Mouse (Mus musculus) lung, adult 2 months (tissue): ENCODE measurements around the gene Rhot2. TPM values are rescaled to one million over a fixed set of nuclear protein-coding genes. Genes with fewer than 3 reads are reported as not detected.
A peak's percentile ranks its signal among the peaks of the same experiment; 100 is the strongest.

Experiments used
- DNase-seq: peaks from one replicate; pipeline ENCODE4 v3.0.0; 2022
- H3K4me1 ChIP-seq: fragments of 200-500 bp; 2 replicates; pipeline ENCODE4 v1.6.1; 2011; ENCODE audit warnings: low read length; ENCODE audit not compliant: control insufficient read depth, insufficient read depth
- H3K4me3 ChIP-seq: fragments of 200-500 bp; replicated peaks from 2 replicates; pipeline ENCODE3; 2011; ENCODE audit warnings: low read depth, mild to moderate bottlenecking, control low read depth, low read length; ENCODE audit errors: extremely low read depth
- CTCF ChIP-seq: fragments of 200-500 bp; IDR thresholded peaks from 2 replicates; pipeline ENCODE4 v1.5.1; 2011; ENCODE audit warnings: mild to moderate bottlenecking, low read length, control low read depth; ENCODE audit not compliant: insufficient read depth
- POLR2A ChIP-seq: fragments of 200-500 bp; IDR thresholded peaks from 2 replicates; pipeline ENCODE4 v1.6.1; 2011; ENCODE audit warnings: low read depth, mild to moderate bottlenecking, control low read depth, low read length, borderline replicate concordance; ENCODE audit errors: extremely low read depth
- WGBS: fragments of 180-500 bp; shearing (Covaris S2); methylation state at CpG from one replicate; pipeline ENCODE4 v1.1.7; 2018; 5-methylcytosine and 5-hydroxymethylcytosine counted together
- polyA plus RNA-seq: library from polyadenylated mRNA; depleted of rRNA; stranded (reverse); fragments of >200 nt; gene quantifications from 2 replicates; pipeline ENCODE4 v1.2.3, GENCODE M21; 2012

The Rhot2 gene
- polyA plus RNA-seq, 1 experiment = 61.2 TPM

DNA sequence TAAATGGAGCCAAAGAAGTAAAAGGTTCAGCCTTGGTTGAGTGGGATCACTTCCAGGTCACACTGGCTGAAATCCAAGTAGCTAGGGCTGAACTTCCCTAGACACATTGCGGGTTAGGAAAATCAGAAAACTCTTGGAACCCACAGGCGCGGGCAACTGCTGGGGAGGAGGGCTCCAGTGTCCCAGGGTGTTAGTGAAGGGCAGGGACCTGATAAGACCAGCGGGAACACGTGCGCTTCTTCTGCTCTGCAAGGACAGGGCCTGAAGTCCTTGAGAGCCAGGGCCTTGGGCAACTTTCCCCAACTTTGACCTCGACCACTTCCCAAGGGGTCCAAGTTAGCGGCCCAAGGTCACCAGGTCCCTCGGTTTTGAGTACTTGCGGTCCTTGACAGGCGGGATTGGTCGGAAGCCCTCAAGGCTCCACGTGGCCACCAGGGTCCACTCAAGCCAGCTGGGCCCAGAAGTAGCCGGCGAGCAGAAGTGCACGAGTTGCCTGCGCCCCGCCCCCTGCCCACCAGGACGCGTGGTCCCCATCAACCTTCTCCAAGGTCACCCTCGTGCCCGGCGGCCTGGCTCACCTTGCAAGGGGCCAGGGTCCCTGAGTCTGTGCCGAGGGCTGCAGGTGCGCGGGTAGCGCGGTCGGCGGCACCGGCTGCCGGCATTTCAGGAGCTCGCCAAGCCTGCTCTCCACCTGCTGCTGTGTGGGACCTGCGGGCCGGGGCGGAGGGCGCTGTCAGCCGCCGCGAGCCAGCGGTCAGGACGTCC, 23.4 kb upstream of the Rhot2 start:
- H3K4me1 ChIP-seq = peaks cover 11% of the 10 kb centered on the region
- WGBS = under 1% methylated on average over 42 of the region's 42 CpGs
- TF ChIP-seq POLR2A = no peak
- TF ChIP-seq CTCF = no peak
- DNase-seq = peak; percentile 48
- H3K4me3 ChIP-seq = peak overlapping the region; percentile 75

DNA sequence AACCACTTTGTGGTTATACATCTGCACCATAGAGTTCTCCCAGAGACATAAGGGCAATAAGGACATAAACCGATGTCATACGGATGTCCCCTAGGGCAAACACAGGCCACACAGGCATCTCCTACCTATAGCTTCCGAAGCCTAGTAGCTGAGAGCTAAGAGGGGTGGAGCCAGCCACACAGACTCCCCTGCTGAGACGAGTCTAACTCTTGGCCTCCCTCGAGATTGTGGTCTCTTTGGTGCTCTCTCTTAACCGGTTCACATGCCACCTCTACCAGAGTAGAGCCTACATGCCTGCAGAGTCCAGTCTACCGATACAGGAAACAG, 22.8 kb upstream of the Rhot2 start:
- DNase-seq = no peak
- TF ChIP-seq CTCF (no peak), POLR2A (no peak)
- WGBS = 14% methylated on average over 7 of the region's 7 CpGs
- peaks cover 11% of the 10 kb centered on the region for H3K4me1 ChIP-seq
- H3K4me3 ChIP-seq = peak overlapping the region; percentile 75

DNA sequence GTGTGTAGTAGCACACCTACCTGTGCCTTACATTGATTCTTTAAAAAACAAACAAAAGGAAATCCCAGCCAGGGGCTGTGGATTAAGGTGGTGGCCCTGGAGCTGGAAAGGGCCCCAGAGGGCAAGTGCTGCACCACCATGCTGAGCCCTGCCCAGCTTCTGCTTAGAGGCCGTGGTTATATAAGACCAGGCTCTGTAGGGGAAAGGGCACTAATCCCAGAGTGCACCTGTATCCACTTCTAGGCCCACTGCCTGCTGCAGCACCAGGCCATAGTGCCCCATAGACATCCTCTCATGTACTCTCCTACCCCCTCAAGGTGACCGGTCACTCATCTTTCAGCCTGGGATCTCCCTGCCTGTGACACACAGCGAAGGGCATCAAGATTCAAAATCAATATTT, 21.5 kb upstream of the Rhot2 start:
- no peak for TF ChIP-seq CTCF
- TF ChIP-seq POLR2A = no peak
- WGBS = 97% methylated on average over 3 of the region's 3 CpGs
- H3K4me1 ChIP-seq = peaks cover 14% of the 10 kb centered on the region
- DNase-seq = no peak
- H3K4me3 ChIP-seq = no peak overlapping the region

DNA sequence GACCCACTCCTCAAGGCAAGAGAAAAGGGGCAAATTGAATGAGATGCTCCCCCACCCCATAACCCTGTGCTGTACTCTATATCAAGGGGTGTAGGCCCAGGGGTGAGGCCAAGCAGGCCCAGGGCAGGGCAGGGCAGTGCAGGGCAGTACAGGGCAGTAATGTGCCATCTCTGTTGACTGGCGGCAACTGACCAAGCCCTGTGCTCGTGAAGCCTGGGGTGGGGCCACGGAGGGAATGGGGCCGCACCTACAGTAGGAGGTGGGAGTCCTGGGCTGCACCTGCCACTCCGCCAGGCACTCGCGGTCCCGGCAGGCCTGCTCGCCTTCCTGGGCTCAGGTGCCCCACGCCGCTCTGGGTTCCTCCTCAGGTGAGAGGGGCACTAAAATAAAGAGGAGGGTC, 20.6 kb upstream of the Rhot2 start:
- TF ChIP-seq CTCF (no peak), POLR2A (no peak)
- Histone ChIP-seq H3K4me3 (no peak overlapping the region), H3K4me1 (peaks cover 19% of the 10 kb centered on the region)
- no peak for DNase-seq
- WGBS = 87% methylated on average over 11 of the region's 11 CpGs

DNA sequence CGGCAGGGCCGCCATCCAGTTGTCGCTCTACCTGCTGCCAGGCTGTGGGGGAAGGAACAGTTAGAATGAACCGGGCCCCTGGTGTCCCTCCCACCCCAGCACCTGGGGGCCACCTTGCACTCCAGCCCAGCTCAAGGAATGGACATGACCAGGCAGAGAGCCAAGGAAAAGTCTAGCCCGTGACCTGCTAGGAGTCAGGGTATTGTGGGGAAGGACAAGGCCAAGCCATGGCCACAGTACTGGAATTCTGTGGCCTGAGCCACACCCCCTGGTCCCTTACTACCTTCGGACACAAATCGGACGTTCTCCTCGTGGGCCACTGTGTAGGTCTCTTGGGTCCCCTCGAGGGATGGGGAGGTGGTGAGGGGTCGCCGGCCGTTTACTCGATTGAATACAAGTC, 19.7 kb upstream of the Rhot2 start:
- WGBS = 89% methylated on average over 14 of the region's 14 CpGs
- Histone ChIP-seq H3K4me1 (peaks cover 19% of the 10 kb centered on the region), H3K4me3 (no peak overlapping the region)
- no peak for TF ChIP-seq CTCF
- no peak for TF ChIP-seq POLR2A
- DNase-seq = no peak

DNA sequence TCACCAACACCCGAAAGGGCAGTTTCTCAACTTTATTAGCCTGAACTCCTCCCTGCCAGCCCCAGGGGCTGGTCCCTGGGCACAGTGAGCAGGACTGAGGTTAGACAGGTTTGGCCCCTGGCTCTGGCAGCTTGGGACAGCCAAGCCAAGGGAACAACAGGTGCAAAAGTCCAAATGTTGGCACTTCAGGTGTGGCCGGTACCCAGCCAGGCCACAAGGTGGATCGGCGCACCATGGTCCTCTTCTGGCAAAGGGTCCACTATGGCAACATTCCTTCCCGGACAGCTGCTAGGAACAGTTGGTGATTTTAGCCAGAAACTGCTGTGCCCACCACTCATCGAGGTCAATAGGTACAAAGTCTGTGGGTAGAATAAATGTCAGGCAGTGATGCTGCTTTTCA, 19.0 kb upstream of the Rhot2 start:
- no peak for DNase-seq
- no peak for TF ChIP-seq CTCF
- TF ChIP-seq POLR2A = no peak
- H3K4me1 ChIP-seq = peaks cover 15% of the 10 kb centered on the region
- no peak overlapping the region for H3K4me3 ChIP-seq
- 90% methylated on average over 6 of the region's 6 CpGs for WGBS

DNA sequence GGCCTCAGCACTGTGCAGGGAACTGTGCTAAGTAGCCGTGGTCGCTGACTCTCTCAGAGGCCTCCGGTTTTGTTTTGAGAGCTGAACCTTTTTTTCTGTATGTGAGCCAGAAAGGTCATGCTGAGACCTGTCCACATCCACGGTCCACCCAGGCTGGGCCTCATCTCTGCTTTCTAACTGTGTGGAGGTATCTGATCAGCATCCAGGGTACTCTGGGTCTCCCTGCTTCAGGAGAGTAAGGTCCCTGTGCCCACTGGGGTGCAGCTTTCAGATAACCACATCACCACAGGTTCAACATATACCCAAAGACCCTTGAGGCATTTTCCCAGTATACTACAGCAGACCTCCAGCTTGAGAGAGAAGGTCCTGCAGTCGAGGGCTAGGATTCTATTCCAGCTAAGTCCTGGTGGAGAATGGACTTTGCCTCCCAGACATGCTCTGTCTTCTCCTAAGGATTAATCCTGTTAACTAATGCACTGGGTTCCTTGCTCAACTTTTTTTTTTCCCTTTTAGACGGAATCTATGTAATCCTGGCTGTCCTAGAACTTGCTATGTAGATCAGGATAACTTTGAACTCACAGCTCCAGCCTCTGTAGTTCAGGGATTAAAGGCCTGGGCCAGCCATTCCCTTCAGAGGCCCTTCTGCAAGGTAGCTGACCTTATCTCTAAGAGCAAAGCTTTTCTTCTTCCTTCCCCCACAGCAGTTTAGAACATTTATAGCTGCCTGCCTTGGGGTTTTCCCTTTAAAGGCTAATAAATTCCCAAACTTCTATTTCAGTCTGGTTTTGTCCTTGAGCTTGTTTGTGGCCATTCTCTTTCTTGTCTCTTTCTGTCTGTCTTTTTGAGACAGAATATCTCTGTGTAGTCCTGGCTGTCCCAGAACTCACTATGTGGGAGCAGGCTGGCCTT, 17.3 kb upstream of the Rhot2 start:
- Histone ChIP-seq H3K4me1 (peaks cover 8% of the 10 kb centered on the region; the same call in 1 of the 2 replicates), H3K4me3 (peak overlapping the region; percentile 92)
- WGBS = 9% methylated on average over 6 of the region's 6 CpGs
- DNase-seq = no peak
- TF ChIP-seq CTCF (no peak), POLR2A (no peak)

DNA sequence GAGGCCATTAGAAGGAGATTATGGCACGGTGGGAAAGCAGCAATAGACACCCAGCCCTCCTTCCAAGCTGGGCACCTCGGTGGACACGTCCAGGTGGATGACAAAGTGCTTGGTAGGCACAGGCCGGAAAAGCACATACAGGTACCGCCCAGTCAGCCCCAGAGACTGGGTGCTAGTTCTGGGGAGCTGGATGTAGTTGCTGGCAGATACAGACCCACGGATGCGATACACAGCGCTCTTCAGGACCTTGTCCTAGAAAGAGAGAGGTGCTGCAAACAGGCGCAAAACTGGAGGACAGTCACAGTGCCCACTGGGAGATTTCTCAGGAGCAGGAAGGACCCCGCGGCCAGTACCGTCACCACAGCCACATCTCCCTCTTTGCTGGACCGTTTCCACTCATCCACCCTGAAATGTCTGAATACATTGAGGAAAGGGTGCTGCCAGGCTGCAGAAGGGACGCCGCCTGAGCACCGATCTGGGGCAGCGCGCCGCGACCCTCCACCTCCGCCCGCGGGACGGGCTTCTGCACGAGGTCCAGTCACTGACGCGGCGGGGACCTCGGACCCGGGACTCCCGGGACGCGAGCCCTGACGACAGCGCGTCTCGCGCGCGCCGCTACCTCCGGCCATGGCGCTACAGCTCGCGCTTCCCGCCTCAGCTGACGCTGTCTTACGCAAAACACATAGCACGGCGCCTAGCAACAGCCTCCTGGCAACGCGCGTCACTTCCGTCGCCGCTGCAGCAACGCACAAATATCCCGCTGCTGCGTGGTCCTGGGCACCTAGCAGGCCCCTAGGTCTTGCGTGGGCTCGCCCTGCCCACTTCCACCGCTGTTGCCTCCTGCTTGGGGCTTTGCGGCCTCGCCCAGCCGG, 16.4 kb upstream of the Rhot2 start, which contains the start of gene Wdr90:
Gene Wdr90 (minus strand): TSS at position 670 of the 872 bp plus-strand sequence.
- H3K4me1 ChIP-seq = peaks cover 8% of the 10 kb centered on the region; the same call in 1 of the 2 replicates
- 2% methylated on average over 65 of the region's 65 CpGs for WGBS
- DNase-seq = peak; percentile 90
- peak within 1 kb of the TSS; percentile 92 for H3K4me3 ChIP-seq
- TF ChIP-seq POLR2A (peak; percentile 85; the same call in 1 of the 2 replicates), CTCF (no peak)

DNA sequence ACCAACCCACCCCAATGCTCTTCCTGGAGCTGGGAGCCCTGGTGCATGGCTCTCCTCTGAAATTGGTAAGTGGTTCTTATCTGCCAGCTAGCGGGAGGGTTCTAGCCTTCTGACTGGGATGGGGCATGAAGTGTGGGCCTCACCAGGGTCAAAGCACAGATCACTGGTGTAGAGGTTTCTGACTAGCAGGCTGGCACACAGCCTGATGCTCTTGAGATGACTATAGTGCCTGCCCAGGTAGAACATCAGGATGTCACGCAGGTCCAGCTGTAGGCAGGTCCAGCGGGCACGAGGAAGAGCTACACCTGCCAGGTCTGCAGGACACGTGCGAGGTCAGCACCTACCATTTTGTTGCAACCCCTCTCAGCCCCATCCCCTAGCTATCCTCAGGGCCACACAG, 15.6 kb upstream of the Rhot2 start:
- DNase-seq = no peak
- Histone ChIP-seq H3K4me3 (no peak overlapping the region), H3K4me1 (peaks cover 8% of the 10 kb centered on the region; the same call in 1 of the 2 replicates)
- TF ChIP-seq POLR2A = no peak
- no peak for TF ChIP-seq CTCF
- WGBS = 89% methylated on average over 6 of the region's 6 CpGs
